Mouse (Mus musculus) naive thymus-derived CD4-positive, alpha-beta T cell, adult 2 months (primary cell): ENCODE data around the gene Bckdk.
A peak's percentile ranks its signal among the peaks of the same experiment; 100 is the strongest.
"Not testable (repeated sequence)": the region's sequence is repeated elsewhere in the genome, so short reads cannot be mapped to it uniquely, and the experiment has no call there.

Experiments
- DNase-seq: peaks from one replicate; pipeline ENCODE4 v3.0.0-alpha.2; 2011; ENCODE audit warnings: low read depth

Bckdk gene

GRCm38 (mm10) chr7:127931351-127932135 is 27.7 kb downstream of the Bckdk start:
- no peak for DNase-seq

- DNase-seq, result no peak
These were observed 28.6 kb downstream of the Bckdk start for GRCm38 (mm10) chr7:127932273-127933031.

GRCm38 (mm10) chr7:127934075-127934474 is 30.2 kb downstream of the Bckdk start:
- no peak for DNase-seq

GRCm38 (mm10) chr7:127935028-127935722 is 31.3 kb downstream of the Bckdk start:
- peak; percentile 96 for DNase-seq

GRCm38 (mm10) chr7:127935748-127936159 is 31.9 kb downstream of the Bckdk start:
- DNase-seq, result no peak

- DNase-seq, result no peak
These were observed 32.5 kb downstream of the Bckdk start for GRCm38 (mm10) chr7:127936216-127936884.

- not testable (repeated sequence) for DNase-seq
These were observed 38.2 kb downstream of the Bckdk start for GRCm38 (mm10) chr7:127942097-127942496.

GRCm38 (mm10) chr7:127944614-127945013 is 40.7 kb downstream of the Bckdk start:
- no peak for DNase-seq

- no peak for DNase-seq
These were observed 42.7 kb downstream of the Bckdk start, which contains the start of gene Prss36 for GRCm38 (mm10) chr7:127946470-127947023. Prss36 (minus strand) TSS chr7:127946725.

- DNase-seq, result peak; percentile 61
These were observed 49.1 kb downstream of the Bckdk start for GRCm38 (mm10) chr7:127952864-127953581.

- DNase-seq, result no peak
These were observed 55.5 kb downstream of the Bckdk start for GRCm38 (mm10) chr7:127959364-127959763.
